Mouse (Mus musculus): Measurements from ENCODE around the gene Ccdc158.
A peak's percentile ranks its signal among the peaks of the same experiment; 100 is the strongest.

DNA sequence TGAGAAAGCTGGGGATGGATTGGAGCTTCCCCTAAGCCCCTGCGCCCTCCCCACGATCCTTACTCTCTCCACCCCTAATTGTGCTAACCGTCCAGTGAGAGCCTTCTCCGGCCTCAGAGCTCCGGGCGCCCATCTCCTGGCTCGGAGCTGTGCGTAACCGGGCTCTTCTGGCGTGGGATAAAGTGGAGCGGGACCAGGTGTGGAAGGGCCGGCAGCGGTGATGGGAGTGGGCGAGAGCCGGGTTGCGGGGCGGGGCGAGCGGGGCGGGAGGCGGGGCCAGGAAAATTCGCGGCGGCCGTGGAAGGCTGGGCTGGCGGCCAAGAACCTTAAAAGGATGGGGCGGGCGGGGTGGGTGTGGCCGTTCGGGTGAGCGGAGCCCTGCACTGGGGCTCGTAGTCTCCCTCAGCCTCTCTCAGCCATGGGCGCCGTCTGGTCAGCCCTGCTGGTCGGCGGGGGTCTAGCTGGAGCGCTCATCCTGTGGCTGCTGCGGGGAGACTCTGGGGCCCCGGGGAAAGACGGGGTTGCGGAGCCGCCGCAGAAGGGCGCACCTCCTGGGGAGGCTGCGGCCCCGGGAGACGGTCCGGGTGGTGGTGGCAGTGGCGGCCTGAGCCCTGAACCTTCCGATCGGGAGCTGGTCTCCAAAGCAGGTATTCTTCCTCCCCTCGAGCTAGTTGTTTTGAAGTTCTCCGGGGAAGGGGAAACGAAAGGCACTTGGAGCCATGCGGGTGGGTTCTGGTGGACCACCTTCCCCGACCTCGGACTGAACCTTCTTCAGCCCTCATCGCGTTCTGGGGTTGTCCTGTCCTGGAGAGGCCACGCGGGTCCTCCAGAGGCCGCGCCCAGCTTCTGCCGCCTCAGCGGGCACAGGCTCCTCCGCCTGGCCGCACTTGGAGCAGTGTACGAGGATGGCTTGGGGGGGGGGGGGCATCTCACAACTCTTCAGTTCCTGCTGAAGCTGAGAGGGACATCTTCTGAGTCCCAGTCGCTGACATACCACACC, 72.1 kb downstream of the Ccdc158 start, which contains the start of gene Stbd1:
- TF ChIP-seq CTCF (IDR thresholded peaks at IDR 0.05; ENCODE audit: insufficient read depth, low read length) (no peak), POLR2A (IDR thresholded peaks at IDR 0.05; ENCODE audit: borderline replicate concordance, extremely low read depth, low read depth, low read length) (peak; percentile 32; the same call in 1 of the 2 replicates)
